Mouse (Mus musculus) heart, embryonic 16.5 days (tissue): Measurements from ENCODE around the gene Slc4a3. TPM values are rescaled to one million over a fixed set of nuclear protein-coding genes. Genes with fewer than 3 reads are reported as not detected.

Experiments used
- ATAC-seq: fragments of 200-750 bp; cut with Nextera tagmentation; replicated peaks from 2 replicates; pipeline ENCODE4 v1.8.0; 2017; ENCODE audit warnings: moderate number of reproducible peaks; ENCODE audit not compliant: insufficient read depth, low FRiP score; ENCODE audit errors: extremely low read depth
- H3K27ac ChIP-seq: fragments of 300-500 bp; sonication (generic); 2 replicates; pipeline ENCODE4 v1.5.1; 2014; ENCODE audit warnings: mild to moderate bottlenecking, low read length, control low read depth, moderate library complexity
- H3K27me3 ChIP-seq: fragments of 300-500 bp; sonication (generic); 2 replicates; pipeline ENCODE4 v1.6.1; 2014; ENCODE audit warnings: low read length, mixed read lengths; ENCODE audit not compliant: control insufficient read depth, insufficient read depth
- H3K36me3 ChIP-seq: fragments of 300-500 bp; sonication (generic); 2 replicates; pipeline ENCODE4 v1.6.1; 2014; ENCODE audit not compliant: control insufficient read depth, insufficient read depth
- H3K4me1 ChIP-seq: fragments of 300-500 bp; sonication (generic); 2 replicates; pipeline ENCODE4 v1.6.1; 2014; ENCODE audit warnings: low read length, mixed read lengths; ENCODE audit not compliant: control insufficient read depth, insufficient read depth
- H3K4me2 ChIP-seq: fragments of 300-500 bp; sonication (generic); 2 replicates; pipeline ENCODE4 v1.6.1; 2014; ENCODE audit warnings: low read depth, mild to moderate bottlenecking, control low read depth, low read length
- H3K4me3 ChIP-seq: fragments of 300-500 bp; sonication (generic); 2 replicates; pipeline ENCODE4 v1.5.1; 2014; ENCODE audit warnings: mild to moderate bottlenecking, control low read depth, low read length
- H3K9ac ChIP-seq: fragments of 300-500 bp; sonication (generic); 2 replicates; pipeline ENCODE4 v1.6.1; 2014; ENCODE audit warnings: low read length, control low read depth
- H3K9me3 ChIP-seq: fragments of 300-500 bp; sonication (generic); replicated peaks from 2 replicates; pipeline ENCODE4 v1.6.1; 2016; ENCODE audit warnings: low read length; ENCODE audit not compliant: control insufficient read depth
- WGBS: fragments of 180-500 bp; shearing (Covaris S2); extraction: QIAGEN DNeasy Blood & Tissue Kit; methylation state at CpG from one replicate; pipeline ENCODE4 v1.1.7; 2014; 5-methylcytosine and 5-hydroxymethylcytosine counted together
- polyA plus RNA-seq: library from polyadenylated mRNA; unstranded; fragments of >200 nt; fragmentation: Nextera tagmentation; extraction: Ambion mirVana; gene quantifications from 2 replicates; pipeline ENCODE4 v1.2.1, GENCODE M21; 2015

Gene Slc4a3
- polyA plus RNA-seq, 1 experiment from 2014 or later: 33.3 TPM

- no peak overlapping the region for H3K27ac ChIP-seq
- no peaks in the 10 kb centered on the region for H3K27me3 ChIP-seq
- H3K4me3 ChIP-seq: no peak overlapping the region
- H3K9ac ChIP-seq: no peak overlapping the region
- no peak for ATAC-seq
- peaks cover 23% of the 10 kb centered on the region for H3K4me1 ChIP-seq
- H3K4me2 ChIP-seq: no peak overlapping the region
- WGBS: 69% methylated on average over 9 of the region's 9 CpGs
- H3K9me3 ChIP-seq: no peaks in the 10 kb centered on the region
- H3K36me3 ChIP-seq: peaks cover 30% of the 10 kb centered on the region
Measured at GRCm38 (mm10) chr1:75556143-75556781, 10.2 kb downstream of the Slc4a3 start.

- peaks cover 24% of the 10 kb centered on the region for H3K36me3 ChIP-seq
- no peaks in the 10 kb centered on the region for H3K27me3 ChIP-seq
- ATAC-seq: no peak
- WGBS: 89% methylated on average over 7 of the region's 7 CpGs
- no peak overlapping the region for H3K4me3 ChIP-seq
- peaks cover 31% of the 10 kb centered on the region for H3K4me1 ChIP-seq
- H3K4me2 ChIP-seq: no peak overlapping the region
- no peak overlapping the region for H3K27ac ChIP-seq
- H3K9ac ChIP-seq: no peak overlapping the region
- H3K9me3 ChIP-seq: no peaks in the 10 kb centered on the region
Measured at GRCm38 (mm10) chr1:75557041-75557440, 11.0 kb downstream of the Slc4a3 start.

GRCm38 (mm10) chr1:75558388-75559178, 12.5 kb downstream of the Slc4a3 start:
- WGBS: 75% methylated on average over 18 of the region's 18 CpGs
- H3K36me3 ChIP-seq: peaks cover 17% of the 10 kb centered on the region

GRCm38 (mm10) chr1:75559212-75559925, 13.3 kb downstream of the Slc4a3 start:
- Histone ChIP-seq H3K27me3 (no peaks in the 10 kb centered on the region), H3K4me1 (peaks cover 34% of the 10 kb centered on the region), H3K9me3 (0 out of 2 replicates have a peak, but pooled peaks cover 3% of the 10 kb centered on the region), H3K36me3 (peaks cover 14% of the 10 kb centered on the region), H3K4me2 (peak overlapping the region; percentile 60), H3K9ac (peak overlapping the region; percentile 66), H3K4me3 (peak overlapping the region; percentile 24), H3K27ac (peak overlapping the region; percentile 95)
- peak; percentile 93 for ATAC-seq
- WGBS: 3% methylated on average over 17 of the region's 17 CpGs

More at GRCm38 (mm10) chr1:75558388-75559178, 12.5 kb downstream of the Slc4a3 start:
- peak overlapping the region; percentile 60 for H3K4me2 ChIP-seq
- H3K27ac ChIP-seq: peak overlapping the region; percentile 95
- H3K4me1 ChIP-seq: peaks cover 34% of the 10 kb centered on the region
- H3K9me3 ChIP-seq: 0 out of 2 replicates have a peak, but pooled peaks cover 3% of the 10 kb centered on the region
- peak overlapping the region; percentile 66 for H3K9ac ChIP-seq
- ATAC-seq: no peak
- no peak overlapping the region for H3K4me3 ChIP-seq
- H3K27me3 ChIP-seq: no peaks in the 10 kb centered on the region

- Histone ChIP-seq H3K27ac (no peak overlapping the region), H3K27me3 (no peaks in the 10 kb centered on the region), H3K4me3 (no peak overlapping the region), H3K9me3 (0 out of 2 replicates have a peak, but pooled peaks cover 3% of the 10 kb centered on the region), H3K36me3 (peaks cover 8% of the 10 kb centered on the region; the same call in 1 of the 2 replicates), H3K4me1 (peaks cover 34% of the 10 kb centered on the region), H3K9ac (no peak overlapping the region), H3K4me2 (no peak overlapping the region)
- WGBS: 73% methylated on average over 12 of the region's 12 CpGs
- no peak for ATAC-seq
Measured at GRCm38 (mm10) chr1:75560206-75560913, 14.3 kb downstream of the Slc4a3 start.

- H3K9me3 ChIP-seq: 0 out of 2 replicates have a peak, but pooled peaks cover 3% of the 10 kb centered on the region
- H3K4me2 ChIP-seq: no peak overlapping the region
- no peak for ATAC-seq
- WGBS: 30% methylated on average over 4 of the region's 4 CpGs
- H3K27ac ChIP-seq: peak overlapping the region; percentile 65
- peaks cover 37% of the 10 kb centered on the region for H3K4me1 ChIP-seq
- no peak overlapping the region; the same call in 1 of the 2 replicates for H3K9ac ChIP-seq
- no peaks in the 10 kb centered on the region for H3K27me3 ChIP-seq
- no peak overlapping the region for H3K4me3 ChIP-seq
- peaks cover 6% of the 10 kb centered on the region; the same call in 1 of the 2 replicates for H3K36me3 ChIP-seq
Measured at GRCm38 (mm10) chr1:75561221-75561897, 15.3 kb downstream of the Slc4a3 start.

- H3K9me3 ChIP-seq: 0 out of 2 replicates have a peak, but pooled peaks cover 3% of the 10 kb centered on the region
- no peak overlapping the region for H3K4me2 ChIP-seq
- ATAC-seq: no peak
- no peak overlapping the region; the same call in 1 of the 2 replicates for H3K9ac ChIP-seq
- no peak overlapping the region for H3K4me3 ChIP-seq
- H3K27ac ChIP-seq: peak overlapping the region; percentile 65
- H3K4me1 ChIP-seq: peaks cover 38% of the 10 kb centered on the region
- peaks cover 6% of the 10 kb centered on the region; the same call in 1 of the 2 replicates for H3K36me3 ChIP-seq
- 24% methylated on average over 1 of the region's 1 CpGs for WGBS
- no peaks in the 10 kb centered on the region for H3K27me3 ChIP-seq
Measured at GRCm38 (mm10) chr1:75561898-75562238, 15.8 kb downstream of the Slc4a3 start.

GRCm38 (mm10) chr1:75564102-75564501, 18.0 kb downstream of the Slc4a3 start:
- no peak for ATAC-seq
- no peak overlapping the region for H3K27ac ChIP-seq
- H3K27me3 ChIP-seq: no peaks in the 10 kb centered on the region
- 0 out of 2 replicates have a peak, but pooled peaks cover 3% of the 10 kb centered on the region for H3K9me3 ChIP-seq
- H3K4me1 ChIP-seq: peaks cover 32% of the 10 kb centered on the region
- H3K4me3 ChIP-seq: no peak overlapping the region
- 85% methylated on average over 2 of the region's 2 CpGs for WGBS
- H3K4me2 ChIP-seq: no peak overlapping the region
- no peak overlapping the region for H3K9ac ChIP-seq
- no peaks in the 10 kb centered on the region for H3K36me3 ChIP-seq
